Mouse (Mus musculus): ENCODE data around the gene Tmem263. TPM values are rescaled to one million over a fixed set of nuclear protein-coding genes. Genes with fewer than 3 reads are reported as not detected.

Gene Tmem263
- polyA plus RNA-seq, 1 experiment from 2014 or later = 51.7 TPM

DNA sequence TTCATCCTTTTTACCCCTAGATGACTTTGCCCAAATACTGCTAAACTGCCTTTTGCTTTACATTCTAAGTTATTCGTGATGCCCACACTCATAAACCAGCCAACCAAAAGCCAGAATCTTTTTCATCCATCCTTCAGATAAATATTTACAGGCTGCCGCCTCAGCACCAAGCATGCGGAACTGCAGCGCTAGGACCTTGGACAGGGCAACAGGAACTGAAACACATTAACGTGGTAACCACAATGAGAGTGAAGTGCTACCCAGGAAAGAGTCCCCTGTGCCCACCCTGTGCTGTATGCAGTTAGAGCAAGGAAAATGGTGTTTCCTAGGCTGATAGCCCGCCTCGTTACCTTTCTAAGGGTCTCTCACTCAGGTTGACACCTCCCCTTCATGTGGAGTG lies 26.0 kb downstream of the Tmem263 start:
- peak overlapping the region; percentile 38 for H3K9ac ChIP-seq
- H3K4me2 ChIP-seq (replicated peaks) = peak overlapping the region; percentile 72
- 22% methylated on average over 7 of the region's 7 CpGs for WGBS
- peaks cover 29% of the 10 kb centered on the region for H3K36me3 ChIP-seq (replicated peaks; ENCODE audit: control insufficient read depth, insufficient read depth)
- no peak overlapping the region; the same call in 1 of the 2 replicates for H3K27ac ChIP-seq
- no peaks in the 10 kb centered on the region for H3K9me3 ChIP-seq (ENCODE audit: control insufficient read depth, low read length)
- DNase-seq (ENCODE audit: low spot score) (no peak), ATAC-seq (ENCODE audit: low FRiP score) (no peak)
- H3K27me3 ChIP-seq (ENCODE audit: control insufficient read depth, insufficient read depth, low read length) = no peaks in the 10 kb centered on the region
- peak overlapping the region; percentile 55 for H3K4me3 ChIP-seq (replicated peaks; ENCODE audit: low read length)
- H3K4me1 ChIP-seq (replicated peaks; ENCODE audit: control insufficient read depth, insufficient read depth, low read length) = peaks cover 21% of the 10 kb centered on the region

DNA sequence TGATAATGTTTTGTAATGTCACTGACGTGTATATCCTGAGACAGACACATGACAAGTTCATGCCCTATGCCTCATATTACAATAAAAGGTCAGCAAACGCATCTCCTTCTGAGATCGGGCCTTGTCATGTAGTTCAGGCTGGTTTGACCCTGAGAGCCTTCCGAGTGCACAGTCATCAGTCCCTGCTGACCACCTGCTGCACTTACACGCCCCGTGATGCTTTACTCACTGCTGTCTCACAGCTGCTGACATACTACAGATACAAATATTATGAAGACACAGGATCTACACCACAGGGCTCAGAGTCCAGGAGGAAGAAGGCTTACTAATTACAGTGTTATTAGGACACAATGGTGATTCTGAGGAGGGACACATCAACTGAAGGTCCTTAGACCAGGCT lies 34.1 kb downstream of the Tmem263 start:
- H3K27me3 ChIP-seq (ENCODE audit: control insufficient read depth, insufficient read depth, low read length) = no peaks in the 10 kb centered on the region
- H3K27ac ChIP-seq = no peak overlapping the region
- H3K9me3 ChIP-seq (ENCODE audit: control insufficient read depth, low read length) = no peaks in the 10 kb centered on the region
- no peak overlapping the region for H3K4me2 ChIP-seq (replicated peaks)
- WGBS = 85% methylated on average over 6 of the region's 6 CpGs
- peaks cover 33% of the 10 kb centered on the region for H3K36me3 ChIP-seq (replicated peaks; ENCODE audit: control insufficient read depth, insufficient read depth)
- no peaks in the 10 kb centered on the region for H3K4me1 ChIP-seq (replicated peaks; ENCODE audit: control insufficient read depth, insufficient read depth, low read length)
- no peak overlapping the region for H3K9ac ChIP-seq
- ATAC-seq (ENCODE audit: low FRiP score) = no peak
- H3K4me3 ChIP-seq (replicated peaks; ENCODE audit: low read length) = no peak overlapping the region
- DNase-seq (ENCODE audit: low spot score) = no peak

DNA sequence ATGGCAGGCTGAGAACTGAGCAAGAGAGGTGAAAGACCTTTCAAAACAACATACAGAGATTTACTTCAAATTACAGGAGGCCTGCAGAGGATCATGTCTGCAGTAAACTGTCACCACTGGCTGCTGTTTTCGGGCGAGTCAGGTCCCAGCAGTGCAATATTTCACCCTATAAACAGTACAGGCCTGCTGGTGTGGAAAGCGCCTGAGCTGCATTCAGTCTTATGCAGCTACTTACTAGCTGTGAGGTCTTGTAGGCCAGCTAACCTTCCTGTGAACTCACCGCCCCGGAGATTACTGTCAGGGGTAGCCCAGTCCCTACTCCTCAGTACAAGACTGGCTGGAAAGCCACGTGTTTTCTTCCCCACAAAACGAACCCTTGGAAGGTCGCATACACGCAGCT lies 39.0 kb downstream of the Tmem263 start:
- no peak for DNase-seq (ENCODE audit: low spot score)
- ATAC-seq (ENCODE audit: low FRiP score) = no peak
- WGBS = 86% methylated on average over 9 of the region's 9 CpGs
- Histone ChIP-seq H3K4me3 (replicated peaks; ENCODE audit: low read length) (no peak overlapping the region), H3K4me2 (replicated peaks) (no peak overlapping the region), H3K9me3 (ENCODE audit: control insufficient read depth, low read length) (no peaks in the 10 kb centered on the region), H3K4me1 (replicated peaks; ENCODE audit: control insufficient read depth, insufficient read depth, low read length) (no peaks in the 10 kb centered on the region), H3K36me3 (replicated peaks; ENCODE audit: control insufficient read depth, insufficient read depth) (peaks cover 55% of the 10 kb centered on the region), H3K9ac (no peak overlapping the region), H3K27ac (no peak overlapping the region), H3K27me3 (ENCODE audit: control insufficient read depth, insufficient read depth, low read length) (no peaks in the 10 kb centered on the region)

- WGBS = 83% methylated on average over 14 of the region's 14 CpGs
- Histone ChIP-seq H3K9me3 (ENCODE audit: control insufficient read depth, low read length) (no peaks in the 10 kb centered on the region), H3K9ac (no peak overlapping the region), H3K4me3 (replicated peaks; ENCODE audit: low read length) (no peak overlapping the region), H3K27ac (no peak overlapping the region), H3K27me3 (ENCODE audit: control insufficient read depth, insufficient read depth, low read length) (no peaks in the 10 kb centered on the region), H3K4me1 (replicated peaks; ENCODE audit: control insufficient read depth, insufficient read depth, low read length) (no peaks in the 10 kb centered on the region), H3K4me2 (replicated peaks) (no peak overlapping the region), H3K36me3 (replicated peaks; ENCODE audit: control insufficient read depth, insufficient read depth) (peaks cover 65% of the 10 kb centered on the region)
- ATAC-seq (ENCODE audit: low FRiP score) (no peak), DNase-seq (ENCODE audit: low spot score) (no peak)
These were observed 43.9 kb downstream of the Tmem263 start for GRCm38 (mm10) chr10:85146282-85146681.

- Histone ChIP-seq H3K4me3 (replicated peaks; ENCODE audit: low read length) (no peak overlapping the region), H3K9me3 (ENCODE audit: control insufficient read depth, low read length) (no peaks in the 10 kb centered on the region), H3K4me2 (replicated peaks) (no peak overlapping the region), H3K36me3 (replicated peaks; ENCODE audit: control insufficient read depth, insufficient read depth) (peaks cover 40% of the 10 kb centered on the region), H3K27ac (no peak overlapping the region), H3K9ac (no peak overlapping the region), H3K27me3 (ENCODE audit: control insufficient read depth, insufficient read depth, low read length) (no peaks in the 10 kb centered on the region), H3K4me1 (replicated peaks; ENCODE audit: control insufficient read depth, insufficient read depth, low read length) (no peaks in the 10 kb centered on the region)
- WGBS = 80% methylated on average over 5 of the region's 5 CpGs
- DNase-seq (ENCODE audit: low spot score) (no peak), ATAC-seq (ENCODE audit: low FRiP score) (no peak)
These were observed 46.8 kb downstream of the Tmem263 start for GRCm38 (mm10) chr10:85149226-85149625.

GRCm38 (mm10) chr10:85154195-85154594 lies 51.8 kb downstream of the Tmem263 start:
- no peak overlapping the region for H3K4me2 ChIP-seq (replicated peaks)
- H3K9me3 ChIP-seq (ENCODE audit: control insufficient read depth, low read length) = no peaks in the 10 kb centered on the region
- no peak overlapping the region for H3K4me3 ChIP-seq (replicated peaks; ENCODE audit: low read length)
- H3K9ac ChIP-seq = no peak overlapping the region
- no peaks in the 10 kb centered on the region for H3K27me3 ChIP-seq (ENCODE audit: control insufficient read depth, insufficient read depth, low read length)
- DNase-seq (ENCODE audit: low spot score) (peak; percentile 82), ATAC-seq (ENCODE audit: low FRiP score) (no peak)
- no peaks in the 10 kb centered on the region for H3K4me1 ChIP-seq (replicated peaks; ENCODE audit: control insufficient read depth, insufficient read depth, low read length)
- no peak overlapping the region for H3K27ac ChIP-seq
- WGBS = 8% methylated on average over 2 of the region's 2 CpGs
- peaks cover 11% of the 10 kb centered on the region; the same call in 1 of the 2 replicates for H3K36me3 ChIP-seq (replicated peaks; ENCODE audit: control insufficient read depth, insufficient read depth)

- H3K4me3 ChIP-seq (replicated peaks; ENCODE audit: low read length) = no peak overlapping the region
- H3K36me3 ChIP-seq (replicated peaks; ENCODE audit: control insufficient read depth, insufficient read depth) = 0 out of 2 replicates have a peak, but pooled peaks cover 3% of the 10 kb centered on the region
- no peaks in the 10 kb centered on the region for H3K9me3 ChIP-seq (ENCODE audit: control insufficient read depth, low read length)
- H3K9ac ChIP-seq = no peak overlapping the region
- DNase-seq (ENCODE audit: low spot score) (no peak), ATAC-seq (ENCODE audit: low FRiP score) (no peak)
- 89% methylated on average over 7 of the region's 7 CpGs for WGBS
- no peak overlapping the region for H3K27ac ChIP-seq
- H3K27me3 ChIP-seq (ENCODE audit: control insufficient read depth, insufficient read depth, low read length) = no peaks in the 10 kb centered on the region
- H3K4me2 ChIP-seq (replicated peaks) = no peak overlapping the region
- peaks cover 4% of the 10 kb centered on the region; the same call in 1 of the 2 replicates for H3K4me1 ChIP-seq (replicated peaks; ENCODE audit: control insufficient read depth, insufficient read depth, low read length)
These were observed 55.0 kb downstream of the Tmem263 start for GRCm38 (mm10) chr10:85157451-85157850.

- Histone ChIP-seq H3K36me3 (replicated peaks; ENCODE audit: control insufficient read depth, insufficient read depth) (no peaks in the 10 kb centered on the region), H3K9ac (no peak overlapping the region), H3K27ac (no peak overlapping the region), H3K4me1 (replicated peaks; ENCODE audit: control insufficient read depth, insufficient read depth, low read length) (peaks cover 4% of the 10 kb centered on the region; the same call in 1 of the 2 replicates), H3K9me3 (ENCODE audit: control insufficient read depth, low read length) (no peaks in the 10 kb centered on the region), H3K27me3 (ENCODE audit: control insufficient read depth, insufficient read depth, low read length) (no peaks in the 10 kb centered on the region), H3K4me3 (replicated peaks; ENCODE audit: low read length) (no peak overlapping the region), H3K4me2 (replicated peaks) (no peak overlapping the region)
- ATAC-seq (ENCODE audit: low FRiP score) (no peak), DNase-seq (ENCODE audit: low spot score) (no peak)
- 93% methylated on average over 1 of the region's 1 CpGs for WGBS
These were observed 57.7 kb downstream of the Tmem263 start for GRCm38 (mm10) chr10:85159989-85160619.

GRCm38 (mm10) chr10:85161745-85162351 lies 59.4 kb downstream of the Tmem263 start:
- H3K4me2 ChIP-seq (replicated peaks) = no peak overlapping the region
- ATAC-seq (ENCODE audit: low FRiP score) = no peak
- H3K4me3 ChIP-seq (replicated peaks; ENCODE audit: low read length) = no peak overlapping the region
- no peaks in the 10 kb centered on the region for H3K36me3 ChIP-seq (replicated peaks; ENCODE audit: control insufficient read depth, insufficient read depth)
- no peaks in the 10 kb centered on the region for H3K9me3 ChIP-seq (ENCODE audit: control insufficient read depth, low read length)
- WGBS = 69% methylated on average over 5 of the region's 5 CpGs
- peaks cover 4% of the 10 kb centered on the region; the same call in 1 of the 2 replicates for H3K4me1 ChIP-seq (replicated peaks; ENCODE audit: control insufficient read depth, insufficient read depth, low read length)
- H3K27ac ChIP-seq = no peak overlapping the region
- peak; percentile 64 for DNase-seq (ENCODE audit: low spot score)
- H3K9ac ChIP-seq = no peak overlapping the region
- no peaks in the 10 kb centered on the region for H3K27me3 ChIP-seq (ENCODE audit: control insufficient read depth, insufficient read depth, low read length)

Measured in hindbrain, embryonic 14.5 days (tissue).